Mouse (Mus musculus) stomach, postnatal 0 days (tissue): ENCODE measurements at regions not wholly inside any gene's neighbourhood (a gene's known extent, or its start where the extent isn't known, plus 50 kb on each side); places are given as distances from the start of the nearest gene placed in this dataset.
A peak's percentile ranks its signal among the peaks of the same experiment; 100 is the strongest.

Experiments used
- ATAC-seq: fragments of 200-750 bp; cut with Nextera tagmentation; 2 replicates; pipeline ENCODE4 v1.8.0; 2017; ENCODE audit not compliant: low FRiP score, low TSS enrichment
- DNase-seq: peaks from one replicate; pipeline ENCODE4 v3.0.0-alpha.2; 2016; ENCODE audit warnings: low spot score
- H3K27ac ChIP-seq: fragments of 300-500 bp; sonication (generic); replicated peaks from 2 replicates; pipeline ENCODE4 v1.5.1; 2014; ENCODE audit warnings: mild to moderate bottlenecking, control low read depth
- H3K27me3 ChIP-seq: fragments of 300-500 bp; sonication (generic); 2 replicates; pipeline ENCODE4 v1.6.1; 2014; ENCODE audit warnings: low read length; ENCODE audit not compliant: control insufficient read depth, insufficient read depth
- H3K36me3 ChIP-seq: fragments of 300-500 bp; sonication (generic); 2 replicates; pipeline ENCODE4 v1.6.1; 2014; ENCODE audit warnings: low read length, mixed read lengths; ENCODE audit not compliant: control insufficient read depth, insufficient read depth
- H3K4me1 ChIP-seq: fragments of 300-500 bp; sonication (generic); replicated peaks from 2 replicates; pipeline ENCODE4 v1.6.1; 2014; ENCODE audit warnings: antibody characterized with exemption; ENCODE audit not compliant: control insufficient read depth, insufficient read depth
- H3K4me2 ChIP-seq: fragments of 300-500 bp; sonication (generic); replicated peaks from 2 replicates; pipeline ENCODE4 v1.6.1; 2014; ENCODE audit warnings: low read depth, mild to moderate bottlenecking, control low read depth, moderate library complexity
- H3K4me3 ChIP-seq: fragments of 300-500 bp; sonication (generic); 2 replicates; pipeline ENCODE4 v1.5.1; 2014; ENCODE audit warnings: low read depth, low read length, control low read depth
- H3K9ac ChIP-seq: fragments of 300-500 bp; sonication (generic); 2 replicates; pipeline ENCODE4 v1.6.1; 2014; ENCODE audit warnings: mild to moderate bottlenecking, low read length, control low read depth, mixed read lengths
- H3K9me3 ChIP-seq: fragments of 300-500 bp; sonication (generic); 2 replicates; pipeline ENCODE4 v1.6.1; 2016; ENCODE audit warnings: low read length; ENCODE audit not compliant: control insufficient read depth
- CTCF ChIP-seq: IDR thresholded peaks from 2 replicates; pipeline ENCODE4 v1.5.1; 2016; ENCODE audit warnings: antibody characterized with exemption, low read depth, mild to moderate bottlenecking, moderate library complexity
- EP300 ChIP-seq: optimal IDR thresholded peaks from 2 replicates; pipeline ENCODE3; 2016; ENCODE audit warnings: antibody characterized with exemption
- WGBS: fragments of 180-500 bp; shearing (Covaris S2); extraction: QIAGEN DNeasy Blood & Tissue Kit; methylation state at CpG from one replicate; pipeline ENCODE4 v1.1.7; 2014; 5-methylcytosine and 5-hydroxymethylcytosine counted together

- Histone ChIP-seq H3K36me3 (no peaks in the 10 kb centered on the region), H3K9me3 (no peaks in the 10 kb centered on the region), H3K4me2 (no peak overlapping the region), H3K4me3 (no peak overlapping the region), H3K4me1 (no peaks in the 10 kb centered on the region), H3K9ac (no peak overlapping the region), H3K27ac (no peak overlapping the region), H3K27me3 (no peaks in the 10 kb centered on the region)
- WGBS, result 66% methylated on average over 5 of the region's 5 CpGs
- ATAC-seq, result no peak
- TF ChIP-seq CTCF, result no peak
- no peak for TF ChIP-seq EP300
- no peak for DNase-seq
Observed at GRCm38 (mm10) chr10:111103512-111103911, 61.0 kb upstream of the Osbpl8 start.

DNA sequence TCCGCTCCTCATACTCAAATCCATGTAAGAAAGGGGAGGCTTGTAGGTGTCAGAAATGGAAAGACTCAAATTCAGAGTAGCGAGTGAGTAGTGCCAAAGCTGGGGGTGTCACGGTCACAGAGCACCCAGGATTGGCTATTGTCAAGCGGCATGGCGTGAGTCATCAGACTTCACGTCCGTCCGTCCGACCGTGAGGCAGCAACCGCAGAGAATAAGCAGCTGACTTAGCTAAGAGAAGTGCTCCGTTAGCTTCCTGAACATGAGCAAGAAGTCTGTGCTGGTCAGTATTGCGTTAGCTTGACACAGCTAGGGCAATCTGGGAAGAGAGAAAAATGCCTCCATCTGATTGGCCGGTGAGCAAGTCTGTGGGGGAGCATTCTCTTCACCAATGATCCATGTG is 61.5 kb upstream of the Osbpl8 start:
- Histone ChIP-seq H3K4me1 (no peaks in the 10 kb centered on the region), H3K27ac (no peak overlapping the region), H3K4me3 (no peak overlapping the region), H3K36me3 (no peaks in the 10 kb centered on the region), H3K9ac (no peak overlapping the region), H3K9me3 (no peaks in the 10 kb centered on the region), H3K4me2 (no peak overlapping the region), H3K27me3 (no peaks in the 10 kb centered on the region)
- 74% methylated on average over 14 of the region's 14 CpGs for WGBS
- ATAC-seq (peak; percentile 45; the same call in 1 of the 2 replicates), DNase-seq (no peak)
- TF ChIP-seq CTCF, result no peak
- TF ChIP-seq EP300, result no peak

- ATAC-seq, result peak; percentile 21; the same call in 1 of the 2 replicates
- Histone ChIP-seq H3K9me3 (no peaks in the 10 kb centered on the region), H3K27me3 (no peaks in the 10 kb centered on the region), H3K36me3 (no peaks in the 10 kb centered on the region), H3K27ac (no peak overlapping the region), H3K9ac (no peak overlapping the region), H3K4me2 (0 out of 2 replicates have a peak overlapping the region, but pooled peaks have one; percentile 8), H3K4me1 (no peaks in the 10 kb centered on the region), H3K4me3 (no peak overlapping the region)
- DNase-seq, result no peak
- 71% methylated on average over 18 of the region's 18 CpGs for WGBS
- TF ChIP-seq CTCF (no peak), EP300 (no peak)
Observed at GRCm38 (mm10) chr10:111101901-111102761, 62.4 kb upstream of the Osbpl8 start.

DNA sequence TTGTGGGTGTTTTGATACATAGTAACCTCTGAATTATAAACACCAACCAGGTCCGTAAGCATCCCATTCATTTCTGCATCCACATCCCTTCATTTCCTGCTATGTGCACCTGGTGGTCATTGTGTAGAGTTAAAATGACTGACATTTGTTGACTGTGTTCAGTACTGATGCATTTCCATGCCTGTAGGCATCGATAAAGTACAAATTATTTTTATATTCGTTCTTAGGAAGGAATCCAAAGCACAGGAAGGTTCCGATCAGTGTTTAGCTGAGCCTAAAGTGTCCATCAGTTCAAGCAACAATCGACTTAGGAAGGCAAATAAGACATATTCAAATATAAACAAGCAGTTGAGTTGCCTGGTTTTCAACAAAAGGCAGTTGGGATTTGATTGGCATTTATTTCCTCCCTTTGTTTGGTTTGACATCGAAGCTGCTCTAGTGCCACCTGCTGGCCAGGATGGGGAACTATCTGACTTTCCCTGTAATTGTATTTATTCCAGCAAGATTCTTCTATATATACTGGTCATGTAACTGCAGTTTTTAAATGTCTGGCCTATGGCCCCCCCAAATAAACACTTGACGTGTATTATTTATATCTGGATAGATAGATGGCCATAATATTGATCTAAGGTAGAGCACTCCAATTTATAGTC is 64.6 kb upstream of the Osbpl8 start:
- TF ChIP-seq EP300 (no peak), CTCF (peak; percentile 91)
- 32% methylated on average over 7 of the region's 7 CpGs for WGBS
- peak; percentile 71 for DNase-seq

DNA sequence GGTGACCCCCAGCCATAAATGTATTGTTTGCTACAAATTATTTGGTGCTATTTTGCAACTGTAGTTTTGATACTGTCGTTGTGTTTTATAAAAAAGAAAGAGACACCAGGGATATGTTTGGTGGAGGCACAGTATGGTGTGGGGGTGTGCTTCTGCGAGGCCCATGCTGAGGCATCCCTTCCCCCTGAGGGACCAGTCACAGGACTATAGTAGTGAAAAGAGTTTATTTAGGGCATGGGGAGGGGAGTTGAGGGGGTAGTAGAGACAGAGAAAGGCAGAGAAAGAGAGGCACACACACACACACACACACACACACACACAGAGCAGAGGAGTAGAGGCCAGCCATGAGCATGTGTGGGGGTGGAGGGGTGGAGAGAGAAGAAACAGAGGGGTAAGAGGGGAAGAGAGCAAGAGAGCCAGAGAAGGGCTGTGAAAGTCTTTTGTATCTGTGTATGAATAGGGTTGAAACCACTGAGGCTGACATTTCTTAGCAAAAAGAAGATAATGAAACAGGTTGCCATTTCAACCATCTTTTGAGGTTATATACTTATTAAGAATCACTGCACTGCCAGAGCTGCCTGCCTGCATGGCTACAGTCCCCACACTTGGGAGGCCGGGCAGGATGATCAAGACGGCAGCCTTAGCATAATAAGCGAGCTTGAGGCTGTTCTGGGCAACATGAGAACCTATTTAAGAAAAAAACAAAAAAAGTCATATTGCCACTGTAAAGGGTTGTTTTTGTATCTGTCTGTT is 65.3 kb upstream of the Osbpl8 start:
- ATAC-seq (no peak), DNase-seq (no peak)
- H3K27ac ChIP-seq, result no peak overlapping the region
- WGBS, result 79% methylated on average over 5 of the region's 5 CpGs
- H3K4me2 ChIP-seq, result no peak overlapping the region
- H3K4me3 ChIP-seq, result no peak overlapping the region
- H3K27me3 ChIP-seq, result no peaks in the 10 kb centered on the region
- TF ChIP-seq CTCF, result no peak
- TF ChIP-seq EP300, result no peak
- no peaks in the 10 kb centered on the region for H3K36me3 ChIP-seq
- no peaks in the 10 kb centered on the region for H3K9me3 ChIP-seq
- H3K4me1 ChIP-seq, result no peaks in the 10 kb centered on the region
- H3K9ac ChIP-seq, result no peak overlapping the region

More for the DNA sequence above, 64.6 kb upstream of the Osbpl8 start:
- Histone ChIP-seq H3K27me3 (no peaks in the 10 kb centered on the region), H3K27ac (no peak overlapping the region), H3K36me3 (no peaks in the 10 kb centered on the region), H3K4me1 (no peaks in the 10 kb centered on the region), H3K9ac (no peak overlapping the region), H3K4me3 (no peak overlapping the region), H3K4me2 (no peak overlapping the region), H3K9me3 (no peaks in the 10 kb centered on the region)
- ATAC-seq, result no peak
